Mouse (Mus musculus): ENCODE measurements at regions not wholly inside any gene's neighbourhood (a gene's known extent, or its start where the extent isn't known, plus 50 kb on each side); places are given as distances from the start of the nearest gene placed in this dataset.

GRCm38 (mm10) chr11:84760622-84761196, 58.6 kb downstream of the Mrm1 start:
- peak; percentile 93 for DNase-seq (ENCODE audit: low read depth)
- TF ChIP-seq CTCF (IDR thresholded peaks at IDR 0.05; ENCODE audit: borderline replicate concordance, extremely low read depth, insufficient read depth, insufficient read length) (no peak), POLR2A (IDR thresholded peaks at IDR 0.05; ENCODE audit: borderline replicate concordance, extremely low read depth, insufficient read depth, insufficient read length, poor library complexity, severe bottlenecking) (no peak)

- no peak for DNase-seq (ENCODE audit: low read depth)
- TF ChIP-seq CTCF (IDR thresholded peaks at IDR 0.05; ENCODE audit: borderline replicate concordance, extremely low read depth, insufficient read depth, insufficient read length) (no peak), POLR2A (IDR thresholded peaks at IDR 0.05; ENCODE audit: borderline replicate concordance, extremely low read depth, insufficient read depth, insufficient read length, poor library complexity, severe bottlenecking) (no peak)
Measured at GRCm38 (mm10) chr11:84759478-84759986, 59.8 kb downstream of the Mrm1 start.

GRCm38 (mm10) chr11:84752007-84752406, 67.3 kb downstream of the Mrm1 start:
- no peak for DNase-seq (ENCODE audit: low read depth)

GRCm38 (mm10) chr11:84749490-84750349, 69.6 kb downstream of the Mrm1 start:
- peak; percentile 49 for DNase-seq (ENCODE audit: low read depth)
- no peak for TF ChIP-seq CTCF (IDR thresholded peaks at IDR 0.05; ENCODE audit: borderline replicate concordance, extremely low read depth, insufficient read depth, insufficient read length)

More at GRCm38 (mm10) chr11:84752007-84752406, 67.3 kb downstream of the Mrm1 start:
- TF ChIP-seq POLR2A (IDR thresholded peaks at IDR 0.05; ENCODE audit: borderline replicate concordance, extremely low read depth, insufficient read depth, insufficient read length, poor library complexity, severe bottlenecking) (no peak), CTCF (IDR thresholded peaks at IDR 0.05; ENCODE audit: borderline replicate concordance, extremely low read depth, insufficient read depth, insufficient read length) (peak; percentile 29; the same call in 1 of the 2 replicates)

GRCm38 (mm10) chr11:84738769-84739589, 80.3 kb downstream of the Mrm1 start:
- TF ChIP-seq CTCF (IDR thresholded peaks at IDR 0.05; ENCODE audit: borderline replicate concordance, extremely low read depth, insufficient read depth, insufficient read length): no peak
- peak; percentile 79 for DNase-seq (ENCODE audit: low read depth)

- TF ChIP-seq CTCF (IDR thresholded peaks at IDR 0.05; ENCODE audit: borderline replicate concordance, extremely low read depth, insufficient read depth, insufficient read length) (no peak), POLR2A (IDR thresholded peaks at IDR 0.05; ENCODE audit: borderline replicate concordance, extremely low read depth, insufficient read depth, insufficient read length, poor library complexity, severe bottlenecking) (no peak)
- no peak for DNase-seq (ENCODE audit: low read depth)
Measured at GRCm38 (mm10) chr11:84738128-84738527, 81.2 kb downstream of the Mrm1 start.

- no peak for TF ChIP-seq POLR2A (IDR thresholded peaks at IDR 0.05; ENCODE audit: borderline replicate concordance, extremely low read depth, insufficient read depth, insufficient read length, poor library complexity, severe bottlenecking)
- TF ChIP-seq CTCF (IDR thresholded peaks at IDR 0.05; ENCODE audit: borderline replicate concordance, extremely low read depth, insufficient read depth, insufficient read length): no peak
- no peak for DNase-seq (ENCODE audit: low read depth)
Measured at GRCm38 (mm10) chr11:84731890-84732289, 87.4 kb downstream of the Mrm1 start.

GRCm38 (mm10) chr11:84730218-84730617, 89.1 kb downstream of the Mrm1 start:
- DNase-seq (ENCODE audit: low read depth): no peak
- TF ChIP-seq POLR2A (IDR thresholded peaks at IDR 0.05; ENCODE audit: borderline replicate concordance, extremely low read depth, insufficient read depth, insufficient read length, poor library complexity, severe bottlenecking): no peak
- TF ChIP-seq CTCF (IDR thresholded peaks at IDR 0.05; ENCODE audit: borderline replicate concordance, extremely low read depth, insufficient read depth, insufficient read length): no peak

- TF ChIP-seq CTCF (IDR thresholded peaks at IDR 0.05; ENCODE audit: borderline replicate concordance, extremely low read depth, insufficient read depth, insufficient read length) (no peak), POLR2A (IDR thresholded peaks at IDR 0.05; ENCODE audit: borderline replicate concordance, extremely low read depth, insufficient read depth, insufficient read length, poor library complexity, severe bottlenecking) (no peak)
- DNase-seq (ENCODE audit: low read depth): peak; percentile 72
Measured at GRCm38 (mm10) chr11:84729189-84729588, 90.1 kb downstream of the Mrm1 start.

GRCm38 (mm10) chr11:84725936-84726613, 93.2 kb downstream of the Mrm1 start:
- no peak for TF ChIP-seq POLR2A (IDR thresholded peaks at IDR 0.05; ENCODE audit: borderline replicate concordance, extremely low read depth, insufficient read depth, insufficient read length, poor library complexity, severe bottlenecking)
- TF ChIP-seq CTCF (IDR thresholded peaks at IDR 0.05; ENCODE audit: borderline replicate concordance, extremely low read depth, insufficient read depth, insufficient read length): no peak
- peak; percentile 58 for DNase-seq (ENCODE audit: low read depth)

Data from brain, embryonic 14.5 days (tissue).